Mouse (Mus musculus): Measurements from ENCODE around the gene Ifnk. TPM values are rescaled to one million over a fixed set of nuclear protein-coding genes. Genes with fewer than 3 reads are reported as not detected.

Ifnk gene
- total RNA-seq, 1 experiment, result not detected

DNA sequence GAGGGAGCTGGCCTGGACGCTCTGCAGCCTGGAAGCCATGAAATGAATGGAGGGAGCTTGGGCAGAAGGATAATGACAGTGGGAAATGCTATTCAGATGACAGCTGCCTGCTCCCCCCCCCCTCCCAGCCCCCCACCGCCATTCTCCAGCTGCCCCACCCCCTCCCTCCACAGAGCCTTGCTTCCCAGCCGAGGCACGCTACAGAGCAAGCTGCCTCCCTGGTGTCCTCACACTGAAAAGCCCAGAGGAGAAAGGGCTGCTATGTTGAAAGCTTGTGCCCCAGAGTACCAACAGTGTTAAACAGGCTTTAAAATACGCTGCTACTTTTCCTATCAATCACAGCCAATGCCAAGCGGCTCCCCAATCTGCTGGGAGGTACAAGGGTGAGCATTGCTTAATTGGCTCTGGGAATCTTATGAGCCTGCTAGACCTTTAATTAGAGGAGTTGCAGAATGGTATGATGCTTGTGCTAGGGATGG lies 26.5 kb upstream of the Ifnk start:
- Histone ChIP-seq H3K27ac (ENCODE audit: insufficient read depth, low read depth, low read length, poor library complexity, severe bottlenecking) (no peak overlapping the region), H3K4me1 (ENCODE audit: control insufficient read depth in 2 of 2, insufficient read depth in 2 of 2, low read length in 2 of 2, poor library complexity in 1 of 2) (peaks cover 2 to 15% of the 10 kb centered on the region in 2 experiments; a peak in 2 of 4 replicates)

DNA sequence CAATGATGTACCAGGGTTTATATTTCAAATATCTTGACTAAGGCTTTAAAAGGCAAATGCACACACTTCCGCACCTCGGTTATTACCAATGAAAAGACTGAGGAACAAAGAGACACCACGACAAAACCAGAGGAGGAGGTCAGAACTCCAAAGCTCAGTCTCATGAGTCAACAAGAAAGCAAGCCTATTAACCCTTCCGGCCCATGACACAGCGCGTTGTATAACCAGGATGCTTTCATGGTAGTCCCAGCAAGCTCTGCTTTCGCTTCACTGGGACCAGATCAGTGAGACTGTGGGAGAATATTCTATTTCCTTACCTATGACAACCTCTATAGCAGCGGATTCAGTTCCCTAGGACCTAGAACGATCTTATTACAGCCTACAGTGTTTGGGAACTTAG lies 25.1 kb upstream of the Ifnk start:
- Histone ChIP-seq H3K4me1 (ENCODE audit: control insufficient read depth in 2 of 2, insufficient read depth in 2 of 2, low read length in 2 of 2, poor library complexity in 1 of 2) (peaks cover 2 to 15% of the 10 kb centered on the region in 2 experiments; a peak in 2 of 4 replicates), H3K4me3 (ENCODE audit: insufficient read depth in 1 of 2, low read depth in 1 of 2, low read length in 2 of 2, poor library complexity in 1 of 2, severe bottlenecking in 1 of 2) (no peak overlapping the region), H3K36me3 (ENCODE audit: control insufficient read depth, insufficient read depth, low read length, poor library complexity, severe bottlenecking) (no peaks in the 10 kb centered on the region), H3K9me3 (ENCODE audit: control insufficient read depth, insufficient read depth, low read depth, low read length) (no peaks in the 10 kb centered on the region), H3K9ac (ENCODE audit: insufficient read depth, low read depth, low read length, poor library complexity, severe bottlenecking) (no peak overlapping the region), H3K27ac (ENCODE audit: insufficient read depth, low read depth, low read length, poor library complexity, severe bottlenecking) (no peak overlapping the region)
- in situ Hi-C loops (cut with MboI; ENCODE audit: low sequenced_read_pairs in 2 of 2, unreplicated experiment in 2 of 2), result no loop called here
- no peak for TF ChIP-seq ZC3H11A (IDR thresholded peaks at IDR 0.05; ENCODE audit: borderline replicate concordance, low read depth, low read length)
- TF ChIP-seq HCFC1 (IDR thresholded peaks at IDR 0.05; ENCODE audit: borderline replicate concordance, insufficient read depth, low read length), result no peak
- no peak for TF ChIP-seq MAFK (IDR thresholded peaks at IDR 0.05; ENCODE audit: insufficient read depth, low read depth, low read length)
- TF ChIP-seq ZNF384 (IDR thresholded peaks at IDR 0.05; ENCODE audit: low read depth, low read length), result no peak
- no peak for TF ChIP-seq CHD2 (IDR thresholded peaks at IDR 0.05; ENCODE audit: low read depth, low read length)
- no peak for DNase-seq (ENCODE audit: low read depth, low spot score)

More for the DNA sequence above, 26.5 kb upstream of the Ifnk start:
- no peak for DNase-seq (ENCODE audit: low read depth, low spot score)
- Histone ChIP-seq H3K36me3 (ENCODE audit: control insufficient read depth, insufficient read depth, low read length, poor library complexity, severe bottlenecking) (no peaks in the 10 kb centered on the region), H3K9me3 (ENCODE audit: control insufficient read depth, insufficient read depth, low read depth, low read length) (no peaks in the 10 kb centered on the region), H3K4me3 (ENCODE audit: insufficient read depth in 1 of 2, low read depth in 1 of 2, low read length in 2 of 2, poor library complexity in 1 of 2, severe bottlenecking in 1 of 2) (no peak overlapping the region), H3K9ac (ENCODE audit: insufficient read depth, low read depth, low read length, poor library complexity, severe bottlenecking) (no peak overlapping the region)
- in situ Hi-C loops (cut with MboI; ENCODE audit: low sequenced_read_pairs in 2 of 2, unreplicated experiment in 2 of 2), result no loop called here
- TF ChIP-seq HCFC1 (IDR thresholded peaks at IDR 0.05; ENCODE audit: borderline replicate concordance, insufficient read depth, low read length), result no peak
- TF ChIP-seq CHD2 (IDR thresholded peaks at IDR 0.05; ENCODE audit: low read depth, low read length), result no peak

DNA sequence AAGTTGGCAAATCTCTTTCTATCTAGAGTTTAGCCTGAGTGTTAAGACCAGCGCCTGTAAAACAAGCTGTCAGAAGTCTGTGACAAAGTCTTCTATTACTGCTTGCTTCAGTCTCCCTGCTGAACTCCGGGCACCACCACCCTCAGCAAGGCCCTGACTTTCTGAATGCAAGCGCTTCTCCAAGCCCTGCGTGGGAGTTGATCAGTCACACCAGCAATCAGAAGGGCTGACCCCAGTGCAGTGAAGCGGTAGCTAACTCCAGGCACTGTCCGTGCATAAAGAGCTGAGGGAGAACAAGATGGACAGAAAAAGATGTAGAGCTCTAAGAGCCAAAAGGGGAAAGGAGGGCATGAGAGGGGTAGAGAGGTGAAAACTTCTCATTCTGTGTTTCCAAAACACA lies 24.1 kb upstream of the Ifnk start:
- TF ChIP-seq ZC3H11A (IDR thresholded peaks at IDR 0.05; ENCODE audit: borderline replicate concordance, low read depth, low read length) (no peak), ZNF384 (IDR thresholded peaks at IDR 0.05; ENCODE audit: low read depth, low read length) (no peak), MAFK (IDR thresholded peaks at IDR 0.05; ENCODE audit: insufficient read depth, low read depth, low read length) (no peak), HCFC1 (IDR thresholded peaks at IDR 0.05; ENCODE audit: borderline replicate concordance, insufficient read depth, low read length) (no peak), CHD2 (IDR thresholded peaks at IDR 0.05; ENCODE audit: low read depth, low read length) (no peak)
- no peaks in the 10 kb centered on the region for H3K9me3 ChIP-seq (ENCODE audit: control insufficient read depth, insufficient read depth, low read depth, low read length)
- no peaks in the 10 kb centered on the region for H3K36me3 ChIP-seq (ENCODE audit: control insufficient read depth, insufficient read depth, low read length, poor library complexity, severe bottlenecking)
- no peak overlapping the region for H3K9ac ChIP-seq (ENCODE audit: insufficient read depth, low read depth, low read length, poor library complexity, severe bottlenecking)
- in situ Hi-C loops (cut with MboI; ENCODE audit: low sequenced_read_pairs in 2 of 2, unreplicated experiment in 2 of 2), result no loop called here
- no peak overlapping the region for H3K27ac ChIP-seq (ENCODE audit: insufficient read depth, low read depth, low read length, poor library complexity, severe bottlenecking)
- DNase-seq (ENCODE audit: low read depth, low spot score), result no peak
- H3K4me3 ChIP-seq (ENCODE audit: insufficient read depth in 1 of 2, low read depth in 1 of 2, low read length in 2 of 2, poor library complexity in 1 of 2, severe bottlenecking in 1 of 2), result no peak overlapping the region
- peaks cover 0 to 11% of the 10 kb centered on the region in 2 experiments; a peak in 2 of 4 replicates for H3K4me1 ChIP-seq (ENCODE audit: control insufficient read depth in 2 of 2, insufficient read depth in 2 of 2, low read length in 2 of 2, poor library complexity in 1 of 2)

DNA sequence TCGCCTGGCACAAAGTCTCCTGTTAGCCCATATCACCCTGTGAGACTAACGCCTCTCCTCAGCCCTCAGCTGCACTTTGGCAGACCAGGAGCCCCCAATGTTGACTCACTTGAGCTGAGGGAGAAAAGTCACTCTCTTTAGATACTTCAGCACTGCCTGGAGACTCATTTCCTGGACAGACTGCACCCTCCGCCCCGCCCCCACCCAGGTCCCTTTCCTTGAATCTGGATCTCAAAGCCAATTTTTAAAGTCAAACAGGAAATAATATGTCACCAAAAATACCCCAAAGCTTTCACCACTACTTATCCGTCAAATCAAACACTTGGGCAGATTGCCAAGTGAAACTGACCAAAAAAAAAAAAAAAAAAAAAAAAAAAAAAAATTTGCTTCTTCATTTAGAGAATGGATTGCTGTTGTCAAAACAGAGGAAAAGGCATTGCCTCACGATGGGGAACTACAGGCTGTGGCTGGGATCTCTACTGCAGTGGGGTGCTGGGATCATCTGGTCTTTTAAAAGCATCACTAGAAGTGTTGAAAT lies 21.4 kb upstream of the Ifnk start:
- peaks cover 0 to 5% of the 10 kb centered on the region in 2 experiments; a peak in 2 of 4 replicates for H3K4me1 ChIP-seq (ENCODE audit: control insufficient read depth in 2 of 2, insufficient read depth in 2 of 2, low read length in 2 of 2, poor library complexity in 1 of 2)
- H3K4me3 ChIP-seq (ENCODE audit: insufficient read depth in 1 of 2, low read depth in 1 of 2, low read length in 2 of 2, poor library complexity in 1 of 2, severe bottlenecking in 1 of 2), result no peak overlapping the region
- H3K27ac ChIP-seq (ENCODE audit: insufficient read depth, low read depth, low read length, poor library complexity, severe bottlenecking), result no peak overlapping the region
- H3K9me3 ChIP-seq (ENCODE audit: control insufficient read depth, insufficient read depth, low read depth, low read length), result no peaks in the 10 kb centered on the region
- H3K36me3 ChIP-seq (ENCODE audit: control insufficient read depth, insufficient read depth, low read length, poor library complexity, severe bottlenecking), result no peaks in the 10 kb centered on the region
- in situ Hi-C loops (cut with MboI; ENCODE audit: low sequenced_read_pairs in 2 of 2, unreplicated experiment in 2 of 2), result no loop called here
- no peak overlapping the region for H3K9ac ChIP-seq (ENCODE audit: insufficient read depth, low read depth, low read length, poor library complexity, severe bottlenecking)
- DNase-seq (ENCODE audit: low read depth, low spot score), result no peak
- TF ChIP-seq ZNF384 (IDR thresholded peaks at IDR 0.05; ENCODE audit: low read depth, low read length) (peak; percentile 72), HCFC1 (IDR thresholded peaks at IDR 0.05; ENCODE audit: borderline replicate concordance, insufficient read depth, low read length) (no peak)

DNA sequence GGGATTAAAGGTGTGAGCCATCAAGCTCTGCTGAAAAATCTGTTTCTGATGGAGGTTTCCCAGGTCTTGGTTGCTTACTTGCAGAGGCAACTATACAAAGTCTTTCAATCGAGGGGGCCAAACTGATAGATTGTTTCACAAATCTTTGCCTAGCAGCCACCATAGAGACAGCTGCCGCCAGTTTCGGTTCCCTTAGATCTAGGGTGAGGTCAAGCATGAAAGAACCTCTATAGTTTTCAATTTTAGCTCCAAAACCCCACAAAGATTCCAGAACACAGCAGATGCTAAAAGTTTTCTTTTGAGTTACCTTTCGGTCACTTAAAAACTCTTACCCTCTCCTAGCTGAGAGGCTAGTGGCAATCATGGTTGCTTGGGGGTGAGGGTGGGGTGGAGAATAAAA lies 20.3 kb upstream of the Ifnk start:
- DNase-seq (ENCODE audit: low read depth, low spot score), result no peak
- no peak overlapping the region for H3K4me3 ChIP-seq (ENCODE audit: insufficient read depth in 1 of 2, low read depth in 1 of 2, low read length in 2 of 2, poor library complexity in 1 of 2, severe bottlenecking in 1 of 2)
- H3K27ac ChIP-seq (ENCODE audit: insufficient read depth, low read depth, low read length, poor library complexity, severe bottlenecking), result no peak overlapping the region
- no peak overlapping the region for H3K9ac ChIP-seq (ENCODE audit: insufficient read depth, low read depth, low read length, poor library complexity, severe bottlenecking)
- no peak for TF ChIP-seq ZC3H11A (IDR thresholded peaks at IDR 0.05; ENCODE audit: borderline replicate concordance, low read depth, low read length)
- no peak for TF ChIP-seq ZNF384 (IDR thresholded peaks at IDR 0.05; ENCODE audit: low read depth, low read length)
- no peak for TF ChIP-seq HCFC1 (IDR thresholded peaks at IDR 0.05; ENCODE audit: borderline replicate concordance, insufficient read depth, low read length)
- no peak for TF ChIP-seq CHD2 (IDR thresholded peaks at IDR 0.05; ENCODE audit: low read depth, low read length)
- no peak for TF ChIP-seq MAFK (IDR thresholded peaks at IDR 0.05; ENCODE audit: insufficient read depth, low read depth, low read length)
- no peaks in the 10 kb centered on the region for H3K36me3 ChIP-seq (ENCODE audit: control insufficient read depth, insufficient read depth, low read length, poor library complexity, severe bottlenecking)
- in situ Hi-C loops (cut with MboI; ENCODE audit: low sequenced_read_pairs in 2 of 2, unreplicated experiment in 2 of 2), result no loop called here
- H3K9me3 ChIP-seq (ENCODE audit: control insufficient read depth, insufficient read depth, low read depth, low read length), result no peaks in the 10 kb centered on the region
- peaks cover 0 to 14% of the 10 kb centered on the region in 2 experiments; a peak in 2 of 4 replicates for H3K4me1 ChIP-seq (ENCODE audit: control insufficient read depth in 2 of 2, insufficient read depth in 2 of 2, low read length in 2 of 2, poor library complexity in 1 of 2)
